Mouse (Mus musculus) midbrain, embryonic 11.5 days (tissue): Measurements from ENCODE around the gene Tas2r106. TPM values are rescaled to one million over a fixed set of nuclear protein-coding genes. Genes with fewer than 3 reads are reported as not detected.

Experiments used
- ATAC-seq: fragments of 200-750 bp; cut with Nextera tagmentation; 2 replicates; pipeline ENCODE4 v1.8.0; 2017; ENCODE audit warnings: moderate TSS enrichment, moderate library complexity; ENCODE audit not compliant: low FRiP score
- DNase-seq: peaks from one replicate; pipeline ENCODE4 v3.0.0; 2015; ENCODE audit warnings: low spot score; ENCODE audit errors: missing footprints
- H3K27ac ChIP-seq: fragments of 300-500 bp; sonication (generic); 2 replicates; pipeline ENCODE4 v1.5.1; 2014; ENCODE audit warnings: low read depth, low read length
- H3K27me3 ChIP-seq: fragments of 300-500 bp; sonication (generic); 2 replicates; pipeline ENCODE4 v1.6.1; 2014; ENCODE audit warnings: mild to moderate bottlenecking, low read length, moderate library complexity, mixed read lengths; ENCODE audit not compliant: control insufficient read depth, insufficient read depth
- H3K36me3 ChIP-seq: fragments of 300-500 bp; sonication (generic); 2 replicates; pipeline ENCODE4 v1.6.1; 2014; ENCODE audit warnings: mild to moderate bottlenecking, low read length, moderate library complexity, mixed read lengths; ENCODE audit not compliant: control insufficient read depth, insufficient read depth
- H3K4me1 ChIP-seq: fragments of 300-500 bp; sonication (generic); 2 replicates; pipeline ENCODE4 v1.6.1; 2014; ENCODE audit warnings: low read length; ENCODE audit not compliant: control insufficient read depth, insufficient read depth
- H3K4me2 ChIP-seq: fragments of 300-500 bp; sonication (generic); 2 replicates; pipeline ENCODE4 v1.6.1; 2014; ENCODE audit warnings: mild to moderate bottlenecking, moderate library complexity
- H3K4me3 ChIP-seq: fragments of 300-500 bp; sonication (generic); 2 replicates; pipeline ENCODE4 v1.5.1; 2014; ENCODE audit warnings: low read depth, low read length
- H3K9ac ChIP-seq: fragments of 300-500 bp; sonication (generic); 2 replicates; pipeline ENCODE4 v1.6.1; 2014; ENCODE audit warnings: low read length
- H3K9me3 ChIP-seq: fragments of 300-500 bp; sonication (generic); 2 replicates; pipeline ENCODE4 v1.6.1; 2016; ENCODE audit warnings: low read length; ENCODE audit not compliant: control insufficient read depth
- WGBS: fragments of 180-500 bp; shearing (Covaris S2); extraction: QIAGEN DNeasy Blood & Tissue Kit; methylation state at CpG from one replicate; pipeline ENCODE4 v1.1.7; 2014; 5-methylcytosine and 5-hydroxymethylcytosine counted together
- polyA plus RNA-seq: library from polyadenylated mRNA; unstranded; fragments of >200 nt; fragmentation: Nextera tagmentation; extraction: Ambion mirVana; gene quantifications from 2 replicates; pipeline ENCODE4 v1.2.1, GENCODE M21; 2014

Tas2r106 gene
- polyA plus RNA-seq, result not detected in 2 replicates

DNA sequence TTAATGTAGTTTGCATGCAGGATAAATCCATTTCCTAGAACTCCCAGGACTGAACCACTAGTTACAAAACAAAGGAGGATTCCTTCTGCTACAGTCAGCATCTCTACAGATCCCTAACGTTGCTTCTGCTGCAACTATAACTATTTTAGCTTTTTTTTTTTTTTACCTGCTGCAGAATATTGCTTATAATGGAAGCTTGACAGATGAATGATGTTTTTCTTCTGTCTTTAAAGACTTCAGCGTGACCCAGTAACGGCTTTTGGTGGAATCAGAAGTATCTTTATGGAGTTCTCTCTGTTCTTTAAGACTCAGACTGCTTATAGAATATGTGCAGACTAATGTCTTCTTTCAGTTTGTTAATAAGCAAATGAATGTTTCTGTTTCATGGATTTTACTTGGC, at the start of gene Tas2r106:
Tas2r106 (minus strand) TSS at position 101 of the 400 bp plus-strand sequence.
- 79% methylated on average over 3 of the region's 3 CpGs for WGBS
- H3K36me3 ChIP-seq, result no peaks in the 10 kb centered on the region
- no peak within 1 kb of the TSS for H3K9ac ChIP-seq
- DNase-seq (no peak), ATAC-seq (no peak)
- no peaks in the 10 kb centered on the region for H3K27me3 ChIP-seq
- H3K9me3 ChIP-seq, result peaks cover 3% of the 10 kb centered on the region; the same call in 1 of the 2 replicates
- no peak within 1 kb of the TSS for H3K4me3 ChIP-seq
- no peak within 1 kb of the TSS for H3K4me2 ChIP-seq
- H3K27ac ChIP-seq, result no peak within 1 kb of the TSS
- no peaks in the 10 kb centered on the region for H3K4me1 ChIP-seq

- H3K4me2 ChIP-seq, result no peak overlapping the region
- H3K4me3 ChIP-seq, result no peak overlapping the region
- no peak for DNase-seq
- H3K9ac ChIP-seq, result no peak overlapping the region
- no peak for ATAC-seq
- peaks cover 4% of the 10 kb centered on the region for H3K9me3 ChIP-seq
- H3K27me3 ChIP-seq, result no peaks in the 10 kb centered on the region
- H3K36me3 ChIP-seq, result no peaks in the 10 kb centered on the region
- H3K4me1 ChIP-seq, result no peaks in the 10 kb centered on the region
- H3K27ac ChIP-seq, result no peak overlapping the region
- 41% methylated on average over 7 of the region's 7 CpGs for WGBS
Observed at GRCm38 (mm10) chr6:131712803-131713202, 34.1 kb upstream of the Tas2r106 start.

- ATAC-seq (no peak), DNase-seq (no peak)
- H3K4me3 ChIP-seq, result no peak within 1 kb of the TSS
- no peak within 1 kb of the TSS for H3K9ac ChIP-seq
- no peaks in the 10 kb centered on the region for H3K36me3 ChIP-seq
- no peak within 1 kb of the TSS for H3K4me2 ChIP-seq
- H3K9me3 ChIP-seq, result no peaks in the 10 kb centered on the region; the same call in 1 of the 2 replicates
- H3K27me3 ChIP-seq, result no peaks in the 10 kb centered on the region
- H3K27ac ChIP-seq, result no peak within 1 kb of the TSS
- no peaks in the 10 kb centered on the region for H3K4me1 ChIP-seq
Observed at GRCm38 (mm10) chr6:131689963-131690362, 11.3 kb upstream of the Tas2r106 start, which contains the start of gene Tas2r114. Gene Tas2r114, minus strand, starts transcription at chr6:131690063.

GRCm38 (mm10) chr6:131687395-131687794, 8.7 kb upstream of the Tas2r106 start, which contains the start of gene Tas2r105:
Gene Tas2r105, minus strand, starts transcription at chr6:131687495.
- WGBS, result 89% methylated on average over 1 of the region's 1 CpGs
- no peaks in the 10 kb centered on the region; the same call in 1 of the 2 replicates for H3K9me3 ChIP-seq
- no peaks in the 10 kb centered on the region for H3K4me1 ChIP-seq
- H3K27me3 ChIP-seq, result no peaks in the 10 kb centered on the region
- DNase-seq (no peak), ATAC-seq (no peak)
- H3K36me3 ChIP-seq, result no peaks in the 10 kb centered on the region
- H3K4me3 ChIP-seq, result no peak within 1 kb of the TSS
- H3K27ac ChIP-seq, result no peak within 1 kb of the TSS
- H3K4me2 ChIP-seq, result no peak within 1 kb of the TSS
- no peak within 1 kb of the TSS for H3K9ac ChIP-seq

- H3K36me3 ChIP-seq, result no peaks in the 10 kb centered on the region
- H3K4me2 ChIP-seq, result no peak within 1 kb of the TSS
- no peak within 1 kb of the TSS for H3K27ac ChIP-seq
- H3K4me3 ChIP-seq, result no peak within 1 kb of the TSS
- H3K4me1 ChIP-seq, result no peaks in the 10 kb centered on the region
- no peaks in the 10 kb centered on the region for H3K27me3 ChIP-seq
- no peak within 1 kb of the TSS for H3K9ac ChIP-seq
- ATAC-seq (no peak), DNase-seq (no peak)
- H3K9me3 ChIP-seq, result no peaks in the 10 kb centered on the region
- WGBS, result 69% methylated on average over 1 of the region's 1 CpGs
Observed at GRCm38 (mm10) chr6:131685644-131686043, 7.0 kb upstream of the Tas2r106 start, which contains the start of gene Tas2r104. Gene Tas2r104, minus strand, starts transcription at chr6:131685744.

DNA sequence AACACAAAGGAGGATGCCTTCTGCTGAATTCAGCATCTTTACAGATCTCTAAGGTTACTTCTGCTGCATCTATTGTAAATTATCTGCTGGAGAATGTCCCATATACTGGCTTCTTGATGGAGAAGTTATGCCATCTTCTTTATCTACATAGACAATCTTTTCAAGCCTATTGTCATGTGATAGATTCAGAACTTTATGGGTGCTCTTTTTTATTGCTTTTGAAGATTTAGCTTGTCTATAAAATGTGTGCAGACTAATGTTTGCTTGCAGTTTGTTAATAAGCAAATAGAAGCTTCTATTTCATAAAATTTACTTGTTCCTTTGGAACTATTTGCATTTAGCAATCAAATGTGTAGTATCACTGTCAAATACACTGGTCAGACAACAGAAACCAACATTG, 18.6 kb downstream of the Tas2r106 start, which contains the start of gene Tas2r107:
Tas2r107 (minus strand) TSS at position 101 of the 400 bp plus-strand sequence.
- Histone ChIP-seq H3K9ac (no peak within 1 kb of the TSS), H3K36me3 (no peaks in the 10 kb centered on the region), H3K27ac (no peak within 1 kb of the TSS), H3K4me1 (no peaks in the 10 kb centered on the region), H3K27me3 (no peaks in the 10 kb centered on the region), H3K4me3 (no peak within 1 kb of the TSS), H3K9me3 (no peaks in the 10 kb centered on the region; the same call in 1 of the 2 replicates), H3K4me2 (no peak within 1 kb of the TSS)
- ATAC-seq, result no peak
- DNase-seq, result no peak

DNA sequence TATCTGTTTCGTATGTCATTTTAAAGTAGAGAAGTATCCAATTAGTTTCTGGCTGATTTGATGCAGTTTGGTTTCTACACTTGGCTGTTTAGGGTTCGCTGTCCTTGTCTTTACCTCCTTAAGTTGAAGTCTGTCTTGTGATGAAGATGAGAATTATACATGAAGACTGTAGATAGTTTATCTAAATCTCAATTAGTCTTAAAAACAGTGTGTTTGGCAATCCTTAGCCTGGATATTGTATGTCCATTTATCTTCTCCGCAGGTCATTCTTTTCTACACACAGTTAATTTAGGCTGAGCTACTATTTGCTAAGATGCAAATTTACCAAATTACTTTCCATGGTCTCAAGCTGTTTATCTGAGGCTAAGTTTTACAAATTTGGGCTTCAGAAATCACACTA, 47.9 kb downstream of the Tas2r106 start, which contains the start of gene Tas2r130:
Tas2r130 (minus strand) TSS at position 101 of the 400 bp plus-strand sequence.
- H3K36me3 ChIP-seq, result no peaks in the 10 kb centered on the region
- H3K27me3 ChIP-seq, result no peaks in the 10 kb centered on the region
- no peaks in the 10 kb centered on the region for H3K4me1 ChIP-seq
- WGBS, result 75% methylated on average over 3 of the region's 3 CpGs
- DNase-seq (no peak), ATAC-seq (no peak)
- H3K9me3 ChIP-seq, result no peaks in the 10 kb centered on the region
- H3K9ac ChIP-seq, result no peak within 1 kb of the TSS
- no peak within 1 kb of the TSS for H3K4me3 ChIP-seq
- H3K27ac ChIP-seq, result no peak within 1 kb of the TSS
- H3K4me2 ChIP-seq, result no peak within 1 kb of the TSS

Other genes with a start within 250 kb of the Tas2r106 start
- gene 5430401F13Rik, start 192.5 kb downstream of the Tas2r106 start, polyA plus RNA-seq, result not detected in 2 replicates
- not detected in 2 replicates for gene Gm6619, start 192.5 kb downstream of the Tas2r106 start, polyA plus RNA-seq
- not detected in 2 replicates for gene Tas2r130, start 48.0 kb downstream of the Tas2r106 start, polyA plus RNA-seq
- not detected in 2 replicates for gene Tas2r107, start 18.7 kb downstream of the Tas2r106 start, polyA plus RNA-seq
- not detected in 2 replicates for gene Tas2r104, start 6.9 kb upstream of the Tas2r106 start, polyA plus RNA-seq
- not detected in 2 replicates for gene Tas2r105, start 8.6 kb upstream of the Tas2r106 start, polyA plus RNA-seq
- not detected in 2 replicates for gene Tas2r114, start 11.2 kb upstream of the Tas2r106 start, polyA plus RNA-seq